Mouse (Mus musculus) liver, embryonic 14.5 days (tissue): ENCODE measurements at regions not wholly inside any gene's neighbourhood (a gene's known extent, or its start where the extent isn't known, plus 50 kb on each side); places are given as distances from the start of the nearest gene placed in this dataset.

Experiments
- ATAC-seq: fragments of 200-750 bp; cut with Nextera tagmentation; 2 replicates; pipeline ENCODE4 v1.8.0; 2017; ENCODE audit warnings: moderate number of reproducible peaks, mild to moderate bottlenecking, moderate library complexity; ENCODE audit not compliant: insufficient read depth
- DNase-seq, 3 experiments: peaks; one replicate each; pipeline ENCODE4 v3.0.0-alpha.2; 2012 to 2013; ENCODE audit warnings: low read depth in 3 of 3, low spot score in 3 of 3
- H3K27ac ChIP-seq: fragments of 300-500 bp; sonication (generic); 2 replicates; pipeline ENCODE4 v1.5.1; 2014; ENCODE audit warnings: moderate library complexity, mild to moderate bottlenecking, control low read depth, inconsistent platforms
- H3K27me3 ChIP-seq: fragments of 300-500 bp; sonication (generic); 2 replicates; pipeline ENCODE4 v1.6.1; 2014; ENCODE audit warnings: mild to moderate bottlenecking, low read length, moderate library complexity; ENCODE audit not compliant: control insufficient read depth, insufficient read depth
- H3K36me3 ChIP-seq: fragments of 300-500 bp; sonication (generic); replicated peaks from 2 replicates; pipeline ENCODE4 v1.6.1; 2014; ENCODE audit warnings: low read depth; ENCODE audit not compliant: control insufficient read depth, insufficient read depth
- H3K4me1 ChIP-seq, 2 experiments: fragments of 200-500 bp in 1 of 2; fragments of 300-500 bp in 1 of 2; sonication (generic) in 1 of 2; replicated peaks; 2 replicates each; pipeline ENCODE4 v1.6.1; 2012 to 2014; ENCODE audit warnings: antibody characterized with exemption in 1 of 2, inconsistent platforms in 1 of 2, low read length in 1 of 2; ENCODE audit not compliant: control insufficient read depth in 2 of 2, insufficient read depth in 2 of 2
- H3K4me2 ChIP-seq: fragments of 300-500 bp; sonication (generic); 2 replicates; pipeline ENCODE4 v1.6.1; 2014; ENCODE audit warnings: low read depth, mild to moderate bottlenecking, control low read depth, moderate library complexity
- H3K4me3 ChIP-seq, 2 experiments: fragments of 200-500 bp in 1 of 2; fragments of 300-500 bp in 1 of 2; sonication (generic) in 1 of 2; 2 replicates each; pipeline ENCODE4 v1.5.1; 2012 to 2014; ENCODE audit warnings: low read depth in 2 of 2, low read length in 2 of 2, mild to moderate bottlenecking in 2 of 2, control low read depth in 1 of 2, inconsistent platforms in 1 of 2, moderate library complexity in 1 of 2; ENCODE audit not compliant: insufficient read depth in 1 of 2
- H3K9ac ChIP-seq: fragments of 300-500 bp; sonication (generic); replicated peaks from 2 replicates; pipeline ENCODE4 v1.6.1; 2014; ENCODE audit warnings: mild to moderate bottlenecking, control low read depth, moderate library complexity
- H3K9me3 ChIP-seq: fragments of 300-500 bp; sonication (generic); 2 replicates; pipeline ENCODE4 v1.6.1; 2016; ENCODE audit warnings: low read length, mixed read lengths; ENCODE audit not compliant: control insufficient read depth
- CTCF ChIP-seq: IDR thresholded peaks from 2 replicates; pipeline ENCODE4 v1.5.1; 2016; ENCODE audit warnings: antibody characterized with exemption, low read depth, control low read depth
- EP300 ChIP-seq: IDR thresholded peaks from 2 replicates; pipeline ENCODE4 v1.6.1; 2016; ENCODE audit warnings: antibody characterized with exemption, low read depth
- WGBS: fragments of 180-500 bp; shearing (Covaris S2); extraction: QIAGEN DNeasy Blood & Tissue Kit; methylation state at CpG from one replicate; pipeline ENCODE4 v1.1.7; 2014; ENCODE audit not compliant: insufficient replicate concordance; 5-methylcytosine and 5-hydroxymethylcytosine counted together

DNA sequence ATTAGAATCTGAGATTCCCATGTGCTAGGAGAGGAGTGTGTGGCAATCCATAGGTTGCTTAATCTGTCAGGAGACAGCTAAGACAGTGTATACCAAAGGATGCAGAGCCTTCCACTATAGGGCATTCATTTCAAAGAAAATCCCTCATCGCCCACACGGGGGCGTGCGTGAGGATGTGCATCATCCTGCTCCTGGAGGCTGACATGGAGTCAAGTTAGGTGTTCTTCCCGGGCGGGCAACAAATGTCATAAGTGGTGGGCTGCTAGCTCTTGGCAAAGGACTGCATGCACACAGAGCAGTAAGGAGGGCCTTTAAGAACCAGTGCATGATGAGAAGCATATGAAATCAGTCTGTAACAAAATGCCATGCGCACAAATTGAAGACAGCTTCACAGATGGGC lies 95.7 kb upstream of the Mrps22 start:
- TF ChIP-seq EP300: no peak
- TF ChIP-seq CTCF: peak; percentile 44
- Histone ChIP-seq H3K4me3 (no peak overlapping the region), H3K4me1 (no peaks in the 10 kb centered on the region), H3K4me2 (no peak overlapping the region), H3K27ac (no peak overlapping the region), H3K36me3 (no peaks in the 10 kb centered on the region), H3K9me3 (no peaks in the 10 kb centered on the region), H3K9ac (no peak overlapping the region), H3K27me3 (no peaks in the 10 kb centered on the region)
- 37% methylated on average over 7 of the region's 7 CpGs for WGBS
- no peak for ATAC-seq
- DNase-seq: no peak

GRCm38 (mm10) chr9:98695035-98695434 lies 93.6 kb upstream of the Mrps22 start:
- ATAC-seq (no peak), DNase-seq (no peak)
- Histone ChIP-seq H3K4me1 (no peaks in the 10 kb centered on the region), H3K36me3 (no peaks in the 10 kb centered on the region), H3K27me3 (no peaks in the 10 kb centered on the region), H3K4me3 (no peak overlapping the region), H3K4me2 (no peak overlapping the region), H3K9me3 (no peaks in the 10 kb centered on the region), H3K9ac (no peak overlapping the region), H3K27ac (no peak overlapping the region)
- 72% methylated on average over 10 of the region's 10 CpGs for WGBS
- TF ChIP-seq CTCF: no peak
- no peak for TF ChIP-seq EP300

DNA sequence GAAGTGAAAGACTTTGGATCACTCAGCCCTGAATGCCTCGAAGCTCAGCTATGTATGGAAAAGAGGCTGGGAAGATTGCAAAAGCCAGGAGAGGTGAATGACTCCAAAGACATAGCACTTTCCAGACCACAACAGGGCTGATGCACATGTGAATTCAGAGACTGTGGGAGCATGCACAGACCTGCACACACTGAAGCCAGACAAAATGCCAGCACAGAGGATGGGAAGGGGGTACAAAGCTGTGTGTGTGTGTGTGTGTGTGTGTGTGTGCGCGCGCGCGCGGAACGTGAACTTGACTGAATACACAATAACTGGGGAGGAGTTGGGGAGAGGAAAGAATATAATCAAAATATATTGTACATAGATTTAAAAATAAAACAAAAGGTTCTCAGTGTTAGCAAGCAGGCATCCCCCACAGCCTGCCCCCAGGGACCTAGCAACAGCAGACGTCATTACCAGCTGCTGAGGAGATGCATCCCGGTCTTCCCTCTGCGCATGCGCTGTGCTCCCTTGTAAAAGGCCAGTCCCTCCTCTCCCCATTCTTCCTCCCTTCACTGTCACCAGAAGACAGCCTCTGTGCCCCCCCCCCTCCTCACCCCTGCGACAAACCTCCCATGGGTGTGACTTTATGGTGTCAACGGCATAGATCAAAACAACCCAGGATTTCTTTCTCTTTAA lies 89.5 kb upstream of the Mrps22 start:
- Histone ChIP-seq H3K4me1 (no peaks in the 10 kb centered on the region), H3K36me3 (no peaks in the 10 kb centered on the region), H3K4me3 (no peak overlapping the region), H3K9me3 (no peaks in the 10 kb centered on the region), H3K4me2 (no peak overlapping the region), H3K27ac (no peak overlapping the region), H3K9ac (no peak overlapping the region), H3K27me3 (no peaks in the 10 kb centered on the region)
- no peak for TF ChIP-seq CTCF
- TF ChIP-seq EP300: no peak
- DNase-seq: no peak
- WGBS: 71% methylated on average over 14 of the region's 14 CpGs
- no peak for ATAC-seq

DNA sequence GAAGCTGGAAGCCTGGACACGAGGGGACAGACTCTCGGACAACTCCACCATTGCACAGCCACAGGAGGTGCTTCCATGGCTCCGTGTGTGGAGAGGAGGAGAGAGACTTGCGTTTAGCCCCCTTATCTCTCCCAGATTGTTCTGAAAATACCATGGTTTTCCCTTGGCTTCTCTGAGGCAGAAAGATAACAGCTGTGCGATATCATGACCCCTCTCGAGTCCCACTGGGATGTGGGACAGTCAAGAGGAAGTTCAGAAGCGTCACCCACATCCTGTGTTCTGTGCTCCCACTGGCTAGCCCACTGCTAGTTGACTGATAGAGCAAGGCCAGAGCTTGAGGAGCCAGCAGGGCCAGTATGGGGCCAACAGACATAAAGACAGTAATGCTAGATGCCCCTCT lies 84.1 kb upstream of the Mrps22 start:
- no peak for TF ChIP-seq EP300
- TF ChIP-seq CTCF: no peak
- H3K27me3 ChIP-seq: no peaks in the 10 kb centered on the region
- H3K27ac ChIP-seq: no peak overlapping the region
- DNase-seq (no peak), ATAC-seq (no peak)
- H3K4me1 ChIP-seq: no peaks in the 10 kb centered on the region
- H3K4me3 ChIP-seq: no peak overlapping the region
- WGBS: 16% methylated on average over 7 of the region's 7 CpGs
- H3K9me3 ChIP-seq: no peaks in the 10 kb centered on the region
- no peak overlapping the region for H3K9ac ChIP-seq
- H3K36me3 ChIP-seq: no peaks in the 10 kb centered on the region
- no peak overlapping the region for H3K4me2 ChIP-seq

DNA sequence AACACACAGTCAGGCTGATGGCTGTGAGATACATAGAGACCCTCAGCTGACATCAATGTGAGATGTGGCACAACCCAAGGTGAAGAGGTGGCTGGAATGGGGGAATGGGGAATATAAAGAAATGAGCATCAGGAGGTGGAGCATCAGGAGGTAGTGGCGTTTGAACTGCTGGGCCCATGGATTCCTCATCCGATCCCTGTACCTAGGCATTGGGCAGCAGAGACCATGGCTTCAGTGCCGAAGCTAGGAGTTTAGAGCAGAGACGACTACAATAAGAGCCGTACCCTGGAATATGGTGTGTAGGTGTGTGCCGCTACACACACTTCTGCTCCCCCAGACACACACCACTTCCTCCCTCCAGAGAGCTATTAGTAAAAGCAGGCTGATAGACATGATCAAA lies 82.9 kb upstream of the Mrps22 start:
- ATAC-seq: no peak
- no peak for TF ChIP-seq CTCF
- no peak for TF ChIP-seq EP300

More for the DNA sequence above, 82.9 kb upstream of the Mrps22 start:
- no peak overlapping the region for H3K9ac ChIP-seq
- no peaks in the 10 kb centered on the region for H3K27me3 ChIP-seq
- no peak overlapping the region for H3K4me3 ChIP-seq
- H3K4me1 ChIP-seq: no peaks in the 10 kb centered on the region
- 79% methylated on average over 6 of the region's 6 CpGs for WGBS
- H3K36me3 ChIP-seq: no peaks in the 10 kb centered on the region
- no peak for DNase-seq
- no peak overlapping the region for H3K4me2 ChIP-seq
- H3K9me3 ChIP-seq: no peaks in the 10 kb centered on the region
- H3K27ac ChIP-seq: no peak overlapping the region
